Mouse (Mus musculus): ENCODE data around the gene Gm36176.
"Not testable (repeated sequence)": the region's sequence is repeated elsewhere in the genome, so short reads cannot be mapped to it uniquely, and the experiment has no call there.

DNA sequence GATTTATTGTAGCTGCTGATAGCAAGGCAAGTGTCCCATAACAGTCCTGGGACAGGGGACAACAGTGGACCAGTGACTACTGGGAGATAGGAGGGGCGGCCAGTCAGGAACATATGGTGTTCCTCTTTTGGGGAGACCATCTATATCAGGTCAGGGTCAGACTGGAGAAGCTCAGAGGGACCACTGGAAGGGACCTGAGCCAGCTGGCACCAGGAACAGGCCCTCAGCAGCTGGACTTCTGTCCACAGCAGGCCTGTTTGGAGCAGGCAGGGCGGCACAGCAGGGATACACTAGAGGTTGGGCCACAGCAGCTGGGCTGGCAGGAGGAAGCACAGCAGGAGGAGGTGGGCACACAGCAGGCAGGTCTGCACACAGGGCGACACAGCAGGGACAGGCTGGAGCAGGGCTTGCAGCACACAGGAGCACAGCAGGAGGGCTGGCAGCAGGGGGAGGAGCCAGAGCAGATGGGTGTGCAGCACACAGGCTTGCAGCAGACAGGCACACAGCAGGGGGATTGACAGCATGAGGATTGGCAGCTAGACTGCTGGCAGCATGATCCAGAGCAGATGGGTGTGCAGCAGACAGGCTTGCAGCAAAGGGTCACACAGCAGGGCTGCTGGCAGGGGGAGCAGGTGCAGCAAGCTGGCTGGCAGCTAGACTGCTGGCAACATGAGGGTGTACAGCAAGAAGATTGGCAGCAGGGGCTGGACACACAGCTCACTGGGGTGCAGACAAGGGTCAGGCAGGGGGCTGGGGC lies 48.3 kb upstream of the Gm36176 start:
- not testable (repeated sequence) for TF ChIP-seq CTCF, POLR2A (IDR thresholded peaks at IDR 0.05; ENCODE audit: insufficient read depth, low read depth, low read length)
